Mouse (Mus musculus) liver, adult 2 months (tissue): ENCODE measurements around the gene Melk. TPM values are rescaled to one million over a fixed set of nuclear protein-coding genes. Genes with fewer than 3 reads are reported as not detected.

Experiments used
- DNase-seq: peaks from one replicate; pipeline ENCODE4 v3.0.0-alpha.2; 2011; ENCODE audit warnings: low read depth, low spot score; ENCODE audit errors: extremely low read depth
- H3K27ac ChIP-seq: fragments of 200-500 bp; replicated peaks from 2 replicates; pipeline ENCODE4 v1.5.1; 2012; ENCODE audit warnings: low read depth, mild to moderate bottlenecking, control low read depth, inconsistent platforms, low read length; ENCODE audit not compliant: insufficient read depth
- H3K27me3 ChIP-seq: fragments of 200-500 bp; 2 replicates; pipeline ENCODE4 v1.6.1; 2012; ENCODE audit warnings: mild to moderate bottlenecking, moderate library complexity, low read length, inconsistent platforms; ENCODE audit not compliant: control insufficient read depth, insufficient read depth
- H3K36me3 ChIP-seq: fragments of 200-500 bp; 2 replicates; pipeline ENCODE4 v1.6.1; 2012; ENCODE audit warnings: low read length, inconsistent platforms; ENCODE audit not compliant: control insufficient read depth, insufficient read depth
- H3K4me1 ChIP-seq: fragments of 200-500 bp; 2 replicates; pipeline ENCODE4 v1.6.1; 2011; ENCODE audit warnings: low read length; ENCODE audit not compliant: control insufficient read depth, insufficient read depth
- H3K4me3 ChIP-seq: fragments of 200-500 bp; 2 replicates; pipeline ENCODE4 v1.5.1; 2011; ENCODE audit warnings: low read depth, mild to moderate bottlenecking, control low read depth, low read length, moderate library complexity; ENCODE audit not compliant: insufficient read depth
- H3K79me2 ChIP-seq: fragments of 200-500 bp; 2 replicates; pipeline ENCODE4 v1.6.1; 2012; ENCODE audit warnings: inconsistent platforms, mild to moderate bottlenecking, low read length, moderate library complexity; ENCODE audit not compliant: control insufficient read depth, insufficient read depth
- H3K9ac ChIP-seq: fragments of 200-500 bp; 2 replicates; pipeline ENCODE4 v1.6.1; 2012; ENCODE audit warnings: low read depth, mild to moderate bottlenecking, control low read depth, inconsistent platforms, low read length
- CTCF ChIP-seq: fragments of 200-500 bp; IDR thresholded peaks from 2 replicates; pipeline ENCODE4 v1.5.1; 2011; ENCODE audit warnings: low read depth, low read length, control low read depth
- POLR2A ChIP-seq: fragments of 200-500 bp; IDR thresholded peaks from 2 replicates; pipeline ENCODE4 v1.6.1; 2011; ENCODE audit warnings: low read length, control low read depth; ENCODE audit not compliant: insufficient read depth; ENCODE audit errors: extremely low read depth
- WGBS: fragments of 180-500 bp; shearing (Covaris S2); methylation state at CpG from one replicate; pipeline ENCODE4 v1.1.7; 2018; 5-methylcytosine and 5-hydroxymethylcytosine counted together
- polyA plus RNA-seq: library from polyadenylated mRNA; depleted of rRNA; stranded (reverse); fragments of >200 nt; gene quantifications from 2 replicates; pipeline ENCODE4 v1.2.3, GENCODE M21; 2012; rRNA removed
- total RNA-seq: library from RNA; depleted of rRNA; stranded (reverse); fragments of >200 nt; gene quantifications from 2 replicates; pipeline ENCODE4 v1.2.3, GENCODE M21; 2014; rRNA removed

The Melk gene
- total and polyA plus RNA-seq, 2 experiments = 0.09 TPM; not detected in 1

- WGBS = 94% methylated on average over 8 of the region's 8 CpGs
Measured at GRCm38 (mm10) chr4:44335006-44335405, 34.3 kb downstream of the Melk start.

GRCm38 (mm10) chr4:44361670-44362069, 61.0 kb downstream of the Melk start:
- WGBS = 94% methylated on average over 7 of the region's 7 CpGs

More at GRCm38 (mm10) chr4:44335006-44335405, 34.3 kb downstream of the Melk start:
- no peaks in the 10 kb centered on the region for H3K79me2 ChIP-seq
- no peaks in the 10 kb centered on the region for H3K36me3 ChIP-seq
- no peak for DNase-seq
- no peak overlapping the region for H3K4me3 ChIP-seq
- no peak overlapping the region for H3K27ac ChIP-seq
- H3K4me1 ChIP-seq = no peaks in the 10 kb centered on the region
- H3K9ac ChIP-seq = no peak overlapping the region
- H3K27me3 ChIP-seq = no peaks in the 10 kb centered on the region
- TF ChIP-seq POLR2A (no peak), CTCF (no peak)

DNA sequence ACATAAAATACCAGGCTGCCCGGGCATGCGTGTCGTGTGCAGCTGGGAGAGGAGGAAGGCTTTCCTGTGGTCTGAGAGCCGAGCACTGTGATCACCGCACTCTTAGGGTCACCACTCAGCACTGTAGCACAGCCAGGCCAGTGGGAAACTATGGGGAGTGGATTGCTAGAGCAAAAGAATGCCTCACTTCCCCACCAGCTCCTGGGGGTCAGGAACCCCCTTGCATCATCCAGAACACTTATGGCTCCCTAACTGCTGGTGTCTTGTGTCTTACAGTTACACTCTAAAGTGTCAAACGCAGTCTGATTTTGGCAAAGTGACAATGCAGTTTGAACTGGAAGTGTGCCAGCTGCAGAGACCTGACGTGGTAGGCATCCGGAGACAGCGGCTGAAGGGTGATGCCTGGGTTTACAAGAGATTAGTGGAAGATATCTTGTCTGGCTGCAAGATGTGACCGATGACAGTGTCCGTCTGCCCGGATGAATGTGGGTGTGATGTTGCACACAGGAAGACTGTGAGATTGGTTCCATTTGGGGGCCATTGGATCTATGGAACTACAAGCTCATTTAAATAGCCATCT, 62.8 kb downstream of the Melk start:
- H3K4me1 ChIP-seq = no peaks in the 10 kb centered on the region
- 83% methylated on average over 12 of the region's 12 CpGs for WGBS

More at GRCm38 (mm10) chr4:44361670-44362069, 61.0 kb downstream of the Melk start:
- no peak for DNase-seq
- H3K4me1 ChIP-seq = no peaks in the 10 kb centered on the region
- H3K4me3 ChIP-seq = no peak overlapping the region
- H3K27ac ChIP-seq = no peak overlapping the region
- TF ChIP-seq POLR2A (no peak), CTCF (no peak)
- no peaks in the 10 kb centered on the region for H3K27me3 ChIP-seq
- H3K79me2 ChIP-seq = no peaks in the 10 kb centered on the region
- H3K36me3 ChIP-seq = no peaks in the 10 kb centered on the region
- H3K9ac ChIP-seq = no peak overlapping the region

GRCm38 (mm10) chr4:44392231-44393216, 91.8 kb downstream of the Melk start:
- Histone ChIP-seq H3K4me1 (no peaks in the 10 kb centered on the region), H3K79me2 (no peaks in the 10 kb centered on the region), H3K4me3 (no peak overlapping the region), H3K9ac (no peak overlapping the region), H3K36me3 (no peaks in the 10 kb centered on the region), H3K27me3 (no peaks in the 10 kb centered on the region; the same call in 1 of the 2 replicates), H3K27ac (no peak overlapping the region)
- 80% methylated on average over 37 of the region's 37 CpGs for WGBS
- no peak for TF ChIP-seq POLR2A
- TF ChIP-seq CTCF = no peak
- DNase-seq = no peak

More for the DNA sequence above, 62.8 kb downstream of the Melk start:
- Histone ChIP-seq H3K79me2 (no peaks in the 10 kb centered on the region), H3K27me3 (no peaks in the 10 kb centered on the region), H3K27ac (no peak overlapping the region), H3K9ac (no peak overlapping the region), H3K36me3 (no peaks in the 10 kb centered on the region), H3K4me3 (no peak overlapping the region)
- DNase-seq = no peak
- TF ChIP-seq POLR2A (no peak), CTCF (no peak)

- H3K4me1 ChIP-seq = no peaks in the 10 kb centered on the region
- no peaks in the 10 kb centered on the region for H3K27me3 ChIP-seq
- WGBS = 10% methylated on average over 5 of the region's 5 CpGs
- no peak overlapping the region for H3K27ac ChIP-seq
- no peak overlapping the region for H3K9ac ChIP-seq
- no peaks in the 10 kb centered on the region for H3K79me2 ChIP-seq
- TF ChIP-seq POLR2A (no peak), CTCF (peak; percentile 78)
- no peak overlapping the region for H3K4me3 ChIP-seq
- DNase-seq = no peak
- no peaks in the 10 kb centered on the region for H3K36me3 ChIP-seq
Measured at GRCm38 (mm10) chr4:44402607-44403006, 101.9 kb downstream of the Melk start.

DNA sequence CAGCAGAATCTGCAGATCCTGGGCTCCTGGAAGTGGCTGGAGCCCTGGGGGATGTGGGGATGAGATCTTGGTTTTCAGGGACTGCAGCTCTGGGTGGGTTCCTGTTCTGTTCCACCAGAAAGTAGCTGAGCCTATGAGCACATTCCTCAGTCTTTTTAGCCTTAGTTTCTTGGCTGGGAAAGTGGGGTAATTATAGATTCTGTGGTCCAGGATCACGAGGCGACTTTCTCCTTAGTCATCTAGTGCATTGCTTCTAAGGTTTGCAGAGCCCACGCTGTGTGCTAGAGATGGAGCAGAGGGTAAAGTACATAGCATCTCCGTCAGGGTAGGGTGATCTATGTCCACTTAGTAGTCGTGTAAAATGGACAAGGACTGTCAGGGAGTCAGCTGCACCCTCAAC, 103.8 kb downstream of the Melk start:
- TF ChIP-seq POLR2A (no peak), CTCF (no peak)
- H3K27me3 ChIP-seq = no peaks in the 10 kb centered on the region
- H3K9ac ChIP-seq = no peak overlapping the region
- no peaks in the 10 kb centered on the region for H3K79me2 ChIP-seq
- WGBS = 66% methylated on average over 5 of the region's 5 CpGs
- DNase-seq = no peak
- H3K27ac ChIP-seq = no peak overlapping the region
- H3K4me1 ChIP-seq = no peaks in the 10 kb centered on the region
- no peaks in the 10 kb centered on the region for H3K36me3 ChIP-seq
- no peak overlapping the region for H3K4me3 ChIP-seq

Other genes starting within 250 kb of the Melk start
- 318 and 329 TPM in 2 replicates for gene Gne, start 216.7 kb upstream of the Melk start, total RNA-seq
- 85.5 and 87.9 TPM in 2 replicates for gene Gne, start 216.7 kb upstream of the Melk start, polyA plus RNA-seq
- 6.6 and 6.7 TPM in 2 replicates for gene Rnf38, start 67.1 kb upstream of the Melk start, total RNA-seq
- 18.1 and 23.5 TPM in 2 replicates for gene Rnf38, start 67.1 kb upstream of the Melk start, polyA plus RNA-seq